Mouse (Mus musculus) forebrain, embryonic 12.5 days (tissue): ENCODE measurements around the gene Kmt2e. TPM values are rescaled to one million over a fixed set of nuclear protein-coding genes. Genes with fewer than 3 reads are reported as not detected.

ENCODE experiments used
- ATAC-seq: fragments of 200-750 bp; cut with Nextera tagmentation; 2 replicates; pipeline ENCODE4 v1.8.0; 2017; ENCODE audit warnings: moderate TSS enrichment; ENCODE audit not compliant: low FRiP score
- H3K27ac ChIP-seq: fragments of 300-500 bp; sonication (generic); 2 replicates; pipeline ENCODE4 v1.5.1; 2016; ENCODE audit warnings: mild to moderate bottlenecking
- H3K27me3 ChIP-seq: fragments of 300-500 bp; sonication (generic); 2 replicates; pipeline ENCODE4 v1.6.1; 2016; ENCODE audit warnings: mild to moderate bottlenecking
- H3K36me3 ChIP-seq: fragments of 300-500 bp; sonication (generic); replicated peaks from 2 replicates; pipeline ENCODE4 v1.6.1; 2016; ENCODE audit warnings: mild to moderate bottlenecking
- H3K4me1 ChIP-seq: fragments of 300-500 bp; sonication (generic); 2 replicates; pipeline ENCODE4 v1.6.1; 2016
- H3K4me2 ChIP-seq: fragments of 300-500 bp; sonication (generic); 2 replicates; pipeline ENCODE4 v1.6.1; 2016; ENCODE audit warnings: mild to moderate bottlenecking, moderate library complexity
- H3K4me3 ChIP-seq: fragments of 300-500 bp; sonication (generic); replicated peaks from 2 replicates; pipeline ENCODE4 v1.5.1; 2016; ENCODE audit warnings: mild to moderate bottlenecking
- H3K9ac ChIP-seq: fragments of 300-500 bp; sonication (generic); 2 replicates; pipeline ENCODE4 v1.6.1; 2016; ENCODE audit warnings: mild to moderate bottlenecking
- H3K9me3 ChIP-seq: fragments of 300-500 bp; sonication (generic); 2 replicates; pipeline ENCODE4 v1.6.1; 2016
- WGBS: fragments of 180-500 bp; shearing (Covaris S2); methylation state at CpG from one replicate; pipeline ENCODE4 v1.1.7; 2016; 5-methylcytosine and 5-hydroxymethylcytosine counted together
- polyA plus RNA-seq: library from polyadenylated mRNA; unstranded; fragments of >200 nt; fragmentation: Nextera tagmentation; extraction: Ambion mirVana; gene quantifications from 2 replicates; pipeline ENCODE4 v1.2.1, GENCODE M21; 2016

The Kmt2e gene
- polyA plus RNA-seq, 1 experiment from 2014 or later = 138 TPM

- Histone ChIP-seq H3K4me3 (no peak overlapping the region), H3K27me3 (no peaks in the 10 kb centered on the region), H3K9ac (no peak overlapping the region), H3K4me2 (no peak overlapping the region), H3K9me3 (no peaks in the 10 kb centered on the region), H3K36me3 (peaks cover 84% of the 10 kb centered on the region), H3K27ac (no peak overlapping the region), H3K4me1 (no peaks in the 10 kb centered on the region)
- no peak for ATAC-seq
- WGBS = 90% methylated on average over 5 of the region's 5 CpGs
These were observed 62.7 kb downstream of the Kmt2e start for GRCm38 (mm10) chr5:23496933-23497332.

DNA sequence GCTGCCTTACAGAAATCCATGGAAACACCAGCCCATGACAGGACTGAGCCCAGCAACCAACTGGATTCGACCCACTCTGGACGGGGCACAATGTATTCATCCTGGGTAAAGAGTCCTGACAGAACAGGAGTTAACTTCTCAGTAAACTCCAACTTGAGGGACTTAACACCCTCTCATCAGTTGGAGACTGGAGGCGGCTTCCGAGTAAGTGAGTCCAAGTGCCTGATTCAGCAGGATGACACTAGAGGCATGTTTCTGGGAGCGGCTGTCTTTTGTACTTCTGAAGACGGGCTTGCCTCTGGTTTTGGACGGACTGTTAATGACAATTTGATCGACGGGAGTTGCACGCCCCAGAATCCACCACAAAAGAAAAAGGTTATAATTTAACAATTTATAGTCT is 63.7 kb downstream of the Kmt2e start:
- no peak overlapping the region for H3K9ac ChIP-seq
- no peak for ATAC-seq
- no peak overlapping the region for H3K4me2 ChIP-seq
- H3K4me1 ChIP-seq = no peaks in the 10 kb centered on the region
- H3K27me3 ChIP-seq = no peaks in the 10 kb centered on the region
- no peak overlapping the region for H3K27ac ChIP-seq
- H3K4me3 ChIP-seq = no peak overlapping the region
- 90% methylated on average over 10 of the region's 10 CpGs for WGBS
- H3K9me3 ChIP-seq = no peaks in the 10 kb centered on the region
- peaks cover 84% of the 10 kb centered on the region for H3K36me3 ChIP-seq

- H3K36me3 ChIP-seq = peaks cover 80% of the 10 kb centered on the region
- H3K27me3 ChIP-seq = no peaks in the 10 kb centered on the region
- H3K4me3 ChIP-seq = no peak overlapping the region
- ATAC-seq = no peak
- no peak overlapping the region for H3K9ac ChIP-seq
- no peak overlapping the region for H3K4me2 ChIP-seq
- H3K4me1 ChIP-seq = no peaks in the 10 kb centered on the region
- no peak overlapping the region for H3K27ac ChIP-seq
- WGBS = 94% methylated on average over 16 of the region's 16 CpGs
- no peaks in the 10 kb centered on the region for H3K9me3 ChIP-seq
These were observed 65.0 kb downstream of the Kmt2e start for GRCm38 (mm10) chr5:23499257-23499656.

DNA sequence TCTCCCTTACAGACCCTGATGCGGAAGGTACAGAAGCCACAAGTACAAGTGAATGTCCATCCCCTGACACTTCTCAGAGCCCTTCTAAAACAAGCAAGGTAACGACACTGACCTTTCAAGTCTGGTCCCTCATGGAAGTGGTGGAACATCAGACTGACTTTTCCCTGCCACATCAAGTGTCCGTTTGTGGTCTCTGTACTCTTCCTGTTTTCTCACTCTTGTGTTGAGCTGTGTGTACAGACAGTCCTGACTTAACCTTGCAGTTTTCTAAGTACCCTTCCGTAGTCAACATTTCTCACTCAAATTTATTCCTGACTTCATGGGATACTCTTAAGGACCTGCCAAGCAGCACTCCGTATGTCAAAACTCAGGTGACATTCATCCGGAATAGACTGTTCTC is 66.5 kb downstream of the Kmt2e start:
- Histone ChIP-seq H3K9ac (no peak overlapping the region), H3K9me3 (no peaks in the 10 kb centered on the region), H3K4me2 (no peak overlapping the region), H3K27ac (no peak overlapping the region), H3K27me3 (no peaks in the 10 kb centered on the region), H3K36me3 (peaks cover 82% of the 10 kb centered on the region), H3K4me3 (no peak overlapping the region), H3K4me1 (no peaks in the 10 kb centered on the region)
- 94% methylated on average over 6 of the region's 6 CpGs for WGBS
- no peak for ATAC-seq

GRCm38 (mm10) chr5:23501582-23502316 is 67.5 kb downstream of the Kmt2e start:
- no peak overlapping the region for H3K27ac ChIP-seq
- H3K4me1 ChIP-seq = no peaks in the 10 kb centered on the region
- 87% methylated on average over 13 of the region's 13 CpGs for WGBS
- no peak overlapping the region for H3K4me2 ChIP-seq
- no peak overlapping the region for H3K9ac ChIP-seq
- H3K27me3 ChIP-seq = no peaks in the 10 kb centered on the region
- H3K4me3 ChIP-seq = no peak overlapping the region
- H3K36me3 ChIP-seq = peaks cover 81% of the 10 kb centered on the region
- peak; percentile 51; the same call in 1 of the 2 replicates for ATAC-seq
- H3K9me3 ChIP-seq = no peaks in the 10 kb centered on the region

DNA sequence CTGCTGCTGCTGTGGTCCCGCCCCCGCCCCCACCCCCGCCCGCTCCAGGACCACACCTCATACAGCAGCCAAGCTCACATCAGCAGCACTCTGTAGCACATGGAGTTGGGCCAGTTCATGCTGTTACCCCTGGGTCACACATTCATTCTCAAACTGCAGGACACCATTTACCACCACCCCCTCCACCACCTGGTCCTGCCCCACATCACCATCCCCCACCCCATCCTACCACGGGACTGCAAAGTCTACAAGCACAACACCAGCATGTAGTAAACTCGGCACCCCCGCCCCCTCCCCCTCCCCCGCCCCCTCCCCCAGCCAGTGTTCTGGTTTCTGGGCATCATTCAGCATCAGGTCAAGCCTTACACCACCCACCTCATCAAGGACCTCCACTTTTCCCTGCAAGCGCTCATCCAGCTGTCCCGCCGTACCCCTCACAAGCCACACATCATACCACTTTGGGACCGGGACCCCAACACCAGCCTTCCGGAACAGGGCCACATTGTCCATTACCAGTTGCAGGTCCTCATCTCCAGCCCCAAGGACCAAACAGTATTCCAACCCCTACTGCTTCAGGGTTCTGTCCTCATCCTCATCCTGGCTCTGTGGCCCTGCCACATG is 68.2 kb downstream of the Kmt2e start:
- peak; percentile 42; the same call in 1 of the 2 replicates for ATAC-seq
- Histone ChIP-seq H3K27me3 (no peaks in the 10 kb centered on the region), H3K9me3 (no peaks in the 10 kb centered on the region), H3K4me3 (no peak overlapping the region), H3K27ac (no peak overlapping the region), H3K36me3 (peaks cover 80% of the 10 kb centered on the region), H3K4me2 (no peak overlapping the region), H3K9ac (no peak overlapping the region), H3K4me1 (0 out of 2 replicates have a peak, but pooled peaks cover under 1% of the 10 kb centered on the region)
- WGBS = 82% methylated on average over 13 of the region's 13 CpGs

DNA sequence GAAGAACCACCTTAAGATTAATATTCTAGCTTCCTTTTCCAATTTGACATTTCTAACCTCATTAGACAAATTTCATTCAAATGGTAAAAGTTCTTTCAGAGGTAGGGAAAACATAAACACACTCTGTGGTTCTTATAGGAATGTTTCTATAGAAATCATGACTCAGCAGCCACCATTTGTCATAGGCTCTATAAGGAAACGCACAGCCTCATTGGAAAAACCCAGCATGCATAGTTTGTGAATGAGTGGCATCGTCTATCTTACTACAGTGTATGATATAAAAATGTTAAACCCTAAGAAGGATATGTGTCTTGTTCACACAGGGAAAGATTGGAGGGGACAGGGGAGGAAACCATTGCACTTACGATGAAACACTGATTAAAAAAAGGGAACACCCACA is 71.3 kb downstream of the Kmt2e start:
- Histone ChIP-seq H3K9ac (no peak overlapping the region), H3K4me3 (no peak overlapping the region), H3K4me1 (0 out of 2 replicates have a peak, but pooled peaks cover 4% of the 10 kb centered on the region), H3K36me3 (peaks cover 62% of the 10 kb centered on the region), H3K4me2 (no peak overlapping the region), H3K27me3 (no peaks in the 10 kb centered on the region), H3K9me3 (no peaks in the 10 kb centered on the region), H3K27ac (no peak overlapping the region)
- ATAC-seq = no peak
- 89% methylated on average over 3 of the region's 3 CpGs for WGBS

DNA sequence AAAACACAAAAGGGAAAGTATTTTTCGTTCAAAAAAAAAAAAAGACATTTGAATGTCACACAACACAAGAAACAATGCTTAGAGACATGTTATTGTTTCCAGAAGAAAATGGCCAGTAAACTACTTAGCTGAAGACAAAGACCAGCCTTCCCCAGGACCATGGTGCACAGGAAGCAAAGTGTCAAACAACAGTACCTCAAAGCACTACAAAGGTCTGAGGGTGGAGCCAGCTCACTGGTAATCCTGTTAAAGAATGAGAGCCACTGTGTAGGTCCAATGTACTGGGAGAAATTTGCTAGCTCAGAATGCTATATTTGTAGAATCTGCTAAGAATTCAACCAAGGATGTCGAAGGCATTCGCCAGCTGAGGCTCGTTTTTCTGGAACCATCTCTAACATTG is 73.0 kb downstream of the Kmt2e start:
- H3K4me1 ChIP-seq = 0 out of 2 replicates have a peak, but pooled peaks cover 4% of the 10 kb centered on the region
- no peak overlapping the region for H3K4me2 ChIP-seq
- H3K4me3 ChIP-seq = no peak overlapping the region
- no peak overlapping the region for H3K9ac ChIP-seq
- ATAC-seq = no peak
- H3K36me3 ChIP-seq = peaks cover 46% of the 10 kb centered on the region
- no peaks in the 10 kb centered on the region for H3K27me3 ChIP-seq
- H3K27ac ChIP-seq = no peak overlapping the region
- 70% methylated on average over 4 of the region's 4 CpGs for WGBS
- H3K9me3 ChIP-seq = no peaks in the 10 kb centered on the region

DNA sequence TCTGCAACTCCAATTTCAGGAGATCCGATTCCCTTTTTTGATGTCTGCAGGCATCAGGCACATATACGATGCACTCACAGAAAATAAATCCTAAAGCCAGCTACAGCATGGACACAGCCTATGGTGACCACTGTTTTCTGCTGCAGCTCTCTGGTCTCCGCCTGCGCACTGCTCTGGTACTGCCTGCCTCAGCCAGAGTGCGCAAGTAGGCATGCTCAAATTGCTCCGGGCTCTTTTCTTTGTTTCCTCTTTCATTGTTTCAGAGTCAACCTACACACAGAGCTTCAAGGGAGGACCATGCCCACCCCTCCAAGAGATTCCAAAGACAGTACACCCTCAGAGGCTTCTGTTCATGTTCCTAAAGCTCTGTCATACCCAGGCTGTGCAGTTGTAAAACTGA is 74.4 kb downstream of the Kmt2e start:
- Histone ChIP-seq H3K27me3 (no peaks in the 10 kb centered on the region), H3K36me3 (peaks cover 47% of the 10 kb centered on the region), H3K9me3 (no peaks in the 10 kb centered on the region), H3K27ac (no peak overlapping the region), H3K4me1 (0 out of 2 replicates have a peak, but pooled peaks cover 4% of the 10 kb centered on the region), H3K4me3 (no peak overlapping the region), H3K4me2 (no peak overlapping the region), H3K9ac (no peak overlapping the region)
- ATAC-seq = no peak
- WGBS = 70% methylated on average over 6 of the region's 6 CpGs

DNA sequence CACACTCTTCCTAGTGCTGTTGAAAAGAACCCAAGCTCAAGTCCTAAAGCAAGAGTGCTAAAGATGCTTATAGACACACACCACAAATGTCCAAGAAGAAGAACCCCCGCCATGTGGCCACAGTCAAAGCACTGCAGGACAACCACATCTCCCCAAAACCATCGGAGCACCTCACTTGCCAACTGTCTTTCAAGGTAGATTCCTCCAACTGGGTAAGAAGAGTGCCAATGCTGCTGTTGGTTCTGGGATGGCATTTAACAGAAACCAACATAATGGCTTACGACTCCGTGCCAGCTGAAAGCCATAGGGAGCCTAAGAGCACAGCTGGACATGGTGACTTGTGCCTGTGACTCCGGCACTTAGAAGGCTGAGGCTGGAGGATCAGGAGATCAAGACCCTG is 77.2 kb downstream of the Kmt2e start:
- 84% methylated on average over 5 of the region's 5 CpGs for WGBS
- Histone ChIP-seq H3K27me3 (no peaks in the 10 kb centered on the region), H3K4me1 (0 out of 2 replicates have a peak, but pooled peaks cover 4% of the 10 kb centered on the region), H3K4me3 (no peak overlapping the region), H3K4me2 (no peak overlapping the region), H3K9me3 (no peaks in the 10 kb centered on the region), H3K9ac (no peak overlapping the region), H3K36me3 (peaks cover 49% of the 10 kb centered on the region), H3K27ac (no peak overlapping the region)
- ATAC-seq = no peak

- H3K4me1 ChIP-seq = peaks cover 8% of the 10 kb centered on the region
- no peak overlapping the region for H3K9ac ChIP-seq
- no peaks in the 10 kb centered on the region for H3K27me3 ChIP-seq
- H3K9me3 ChIP-seq = no peaks in the 10 kb centered on the region
- H3K4me3 ChIP-seq = no peak overlapping the region
- no peak for ATAC-seq
- 94% methylated on average over 7 of the region's 7 CpGs for WGBS
- no peak overlapping the region for H3K4me2 ChIP-seq
- peaks cover 46% of the 10 kb centered on the region for H3K36me3 ChIP-seq
- no peak overlapping the region for H3K27ac ChIP-seq
These were observed 78.3 kb downstream of the Kmt2e start for GRCm38 (mm10) chr5:23512556-23512955.

- H3K9me3 ChIP-seq = no peaks in the 10 kb centered on the region
- H3K4me2 ChIP-seq = no peak overlapping the region
- H3K4me1 ChIP-seq = peaks cover 6% of the 10 kb centered on the region
- no peak overlapping the region for H3K4me3 ChIP-seq
- ATAC-seq = no peak
- no peaks in the 10 kb centered on the region for H3K27me3 ChIP-seq
- peaks cover 51% of the 10 kb centered on the region for H3K36me3 ChIP-seq
- H3K9ac ChIP-seq = no peak overlapping the region
- WGBS = 95% methylated on average over 13 of the region's 13 CpGs
- H3K27ac ChIP-seq = no peak overlapping the region
These were observed 79.2 kb downstream of the Kmt2e start for GRCm38 (mm10) chr5:23513468-23513867.

GRCm38 (mm10) chr5:23515038-23515437 is 80.8 kb downstream of the Kmt2e start:
- H3K4me3 ChIP-seq = no peak overlapping the region
- H3K27me3 ChIP-seq = no peaks in the 10 kb centered on the region
- no peak overlapping the region for H3K4me2 ChIP-seq
- H3K9ac ChIP-seq = no peak overlapping the region
- WGBS = 94% methylated on average over 10 of the region's 10 CpGs
- H3K9me3 ChIP-seq = no peaks in the 10 kb centered on the region
- no peak overlapping the region for H3K27ac ChIP-seq
- peaks cover 48% of the 10 kb centered on the region for H3K36me3 ChIP-seq
- no peak for ATAC-seq
- H3K4me1 ChIP-seq = peaks cover 9% of the 10 kb centered on the region
